Mouse (Mus musculus) hindbrain, embryonic 14.5 days (tissue): ENCODE results near the gene Xpnpep1. TPM values are rescaled to one million over a fixed set of nuclear protein-coding genes. Genes with fewer than 3 reads are reported as not detected.

Source experiments
- ATAC-seq: fragments of 200-750 bp; cut with Nextera tagmentation; 2 replicates; pipeline ENCODE4 v1.8.0; 2017; ENCODE audit warnings: moderate number of reproducible peaks, mild to moderate bottlenecking, moderate TSS enrichment, moderate library complexity; ENCODE audit not compliant: low FRiP score
- DNase-seq: peaks from one replicate; pipeline ENCODE4 v3.0.0-alpha.2; 2015; ENCODE audit warnings: low spot score
- H3K27ac ChIP-seq: fragments of 300-500 bp; sonication (generic); 2 replicates; pipeline ENCODE4 v1.5.1; 2014; ENCODE audit warnings: mild to moderate bottlenecking, moderate library complexity
- H3K27me3 ChIP-seq: fragments of 300-500 bp; sonication (generic); 2 replicates; pipeline ENCODE4 v1.6.1; 2014; ENCODE audit warnings: mild to moderate bottlenecking, low read length, mixed read lengths; ENCODE audit not compliant: control insufficient read depth, insufficient read depth
- H3K36me3 ChIP-seq: fragments of 300-500 bp; sonication (generic); replicated peaks from 2 replicates; pipeline ENCODE4 v1.6.1; 2014; ENCODE audit not compliant: control insufficient read depth, insufficient read depth
- H3K4me1 ChIP-seq: fragments of 300-500 bp; sonication (generic); replicated peaks from 2 replicates; pipeline ENCODE4 v1.6.1; 2014; ENCODE audit warnings: antibody characterized with exemption, low read length, mixed read lengths; ENCODE audit not compliant: control insufficient read depth, insufficient read depth
- H3K4me2 ChIP-seq: fragments of 300-500 bp; sonication (generic); replicated peaks from 2 replicates; pipeline ENCODE4 v1.6.1; 2014; ENCODE audit warnings: mild to moderate bottlenecking, moderate library complexity
- H3K4me3 ChIP-seq: fragments of 300-500 bp; sonication (generic); replicated peaks from 2 replicates; pipeline ENCODE4 v1.5.1; 2014; ENCODE audit warnings: mild to moderate bottlenecking, low read length
- H3K9ac ChIP-seq: fragments of 300-500 bp; sonication (generic); 2 replicates; pipeline ENCODE4 v1.6.1; 2014
- H3K9me3 ChIP-seq: fragments of 300-500 bp; sonication (generic); 2 replicates; pipeline ENCODE4 v1.6.1; 2016; ENCODE audit warnings: low read length; ENCODE audit not compliant: control insufficient read depth
- WGBS: fragments of 180-500 bp; shearing (Covaris S2); extraction: QIAGEN DNeasy Blood & Tissue Kit; methylation state at CpG from one replicate; pipeline ENCODE4 v1.1.7; 2014; 5-methylcytosine and 5-hydroxymethylcytosine counted together
- polyA plus RNA-seq: library from polyadenylated mRNA; unstranded; fragments of >200 nt; fragmentation: Nextera tagmentation; extraction: Ambion mirVana; gene quantifications from 2 replicates; pipeline ENCODE4 v1.2.1, GENCODE M21; 2014

The Xpnpep1 gene
- polyA plus RNA-seq, 1 experiment from 2014 or later, result 135 TPM

- under 1% methylated on average over 38 of the region's 39 CpGs for WGBS
These were observed 1.5 kb downstream of the Xpnpep1 start for GRCm38 (mm10) chr19:53038435-53038938.

GRCm38 (mm10) chr19:53037925-53038419, 2.0 kb downstream of the Xpnpep1 start:
- peak overlapping the region; percentile 80 for H3K4me3 ChIP-seq
- under 1% methylated on average over 28 of the region's 28 CpGs for WGBS
- H3K36me3 ChIP-seq, result no peaks in the 10 kb centered on the region
- H3K9ac ChIP-seq, result peak overlapping the region; percentile 94
- no peaks in the 10 kb centered on the region for H3K9me3 ChIP-seq
- peak overlapping the region; percentile 80 for H3K4me2 ChIP-seq
- no peaks in the 10 kb centered on the region for H3K27me3 ChIP-seq
- DNase-seq (no peak), ATAC-seq (no peak)
- H3K4me1 ChIP-seq, result peaks cover 12% of the 10 kb centered on the region
- peak overlapping the region; percentile 87 for H3K27ac ChIP-seq

More at GRCm38 (mm10) chr19:53038435-53038938, 1.5 kb downstream of the Xpnpep1 start:
- Histone ChIP-seq H3K9ac (peak overlapping the region; percentile 94), H3K36me3 (no peaks in the 10 kb centered on the region), H3K4me2 (peak overlapping the region; percentile 80), H3K27me3 (no peaks in the 10 kb centered on the region), H3K27ac (peak overlapping the region; percentile 87), H3K4me3 (peak overlapping the region; percentile 80), H3K4me1 (peaks cover 12% of the 10 kb centered on the region), H3K9me3 (no peaks in the 10 kb centered on the region)
- ATAC-seq (peak; percentile 99), DNase-seq (peak; percentile 98)

- H3K4me1 ChIP-seq, result peaks cover 12% of the 10 kb centered on the region
- no peak overlapping the region for H3K27ac ChIP-seq
- no peak overlapping the region for H3K9ac ChIP-seq
- DNase-seq (no peak), ATAC-seq (no peak)
- H3K4me3 ChIP-seq, result no peak overlapping the region
- peaks cover 11% of the 10 kb centered on the region; the same call in 1 of the 2 replicates for H3K36me3 ChIP-seq
- H3K4me2 ChIP-seq, result no peak overlapping the region
- 92% methylated on average over 10 of the region's 10 CpGs for WGBS
- H3K27me3 ChIP-seq, result no peaks in the 10 kb centered on the region
- no peaks in the 10 kb centered on the region for H3K9me3 ChIP-seq
These were observed 6.7 kb downstream of the Xpnpep1 start for GRCm38 (mm10) chr19:53033159-53033943.

GRCm38 (mm10) chr19:53032647-53033046, 7.4 kb downstream of the Xpnpep1 start:
- H3K4me1 ChIP-seq, result peaks cover 9% of the 10 kb centered on the region

GRCm38 (mm10) chr19:53031957-53032371, 8.1 kb downstream of the Xpnpep1 start:
- DNase-seq, result no peak
- Histone ChIP-seq H3K4me2 (no peak overlapping the region), H3K27me3 (no peaks in the 10 kb centered on the region), H3K27ac (no peak overlapping the region), H3K9me3 (no peaks in the 10 kb centered on the region), H3K4me1 (peaks cover 3% of the 10 kb centered on the region; the same call in 1 of the 2 replicates), H3K9ac (no peak overlapping the region), H3K4me3 (no peak overlapping the region), H3K36me3 (peaks cover 15% of the 10 kb centered on the region; the same call in 1 of the 2 replicates)
- no peak for ATAC-seq
- WGBS, result 82% methylated on average over 8 of the region's 8 CpGs

More at GRCm38 (mm10) chr19:53032647-53033046, 7.4 kb downstream of the Xpnpep1 start:
- Histone ChIP-seq H3K4me2 (no peak overlapping the region), H3K36me3 (peaks cover 15% of the 10 kb centered on the region; the same call in 1 of the 2 replicates), H3K27ac (no peak overlapping the region), H3K9ac (no peak overlapping the region), H3K4me3 (no peak overlapping the region), H3K27me3 (no peaks in the 10 kb centered on the region), H3K9me3 (no peaks in the 10 kb centered on the region)
- 89% methylated on average over 3 of the region's 3 CpGs for WGBS
- DNase-seq, result no peak
- no peak for ATAC-seq

- whole genome bisulfite sequencing, result 98% methylated on average over 6 of the region's 6 CpGs
- no peak for ATAC-seq
- Histone ChIP-seq H3K9ac (no peak overlapping the region), H3K4me2 (no peak overlapping the region), H3K27me3 (no peaks in the 10 kb centered on the region), H3K9me3 (no peaks in the 10 kb centered on the region), H3K4me3 (no peak overlapping the region), H3K36me3 (peaks cover 16% of the 10 kb centered on the region), H3K4me1 (no peaks in the 10 kb centered on the region), H3K27ac (no peak overlapping the region)
- no peak for DNase-seq
These were observed 9.7 kb downstream of the Xpnpep1 start for GRCm38 (mm10) chr19:53030279-53030678.

GRCm38 (mm10) chr19:53029686-53030085, 10.3 kb downstream of the Xpnpep1 start:
- DNase-seq (no peak), ATAC-seq (no peak)
- WGBS, result 92% methylated on average over 5 of the region's 5 CpGs
- no peaks in the 10 kb centered on the region for H3K4me1 ChIP-seq
- no peak overlapping the region for H3K4me3 ChIP-seq
- no peak overlapping the region for H3K4me2 ChIP-seq
- H3K36me3 ChIP-seq, result peaks cover 22% of the 10 kb centered on the region
- no peak overlapping the region for H3K9ac ChIP-seq
- no peaks in the 10 kb centered on the region for H3K27me3 ChIP-seq
- no peaks in the 10 kb centered on the region for H3K9me3 ChIP-seq
- H3K27ac ChIP-seq, result no peak overlapping the region

- Histone ChIP-seq H3K4me2 (no peak overlapping the region), H3K4me1 (no peaks in the 10 kb centered on the region), H3K9me3 (no peaks in the 10 kb centered on the region), H3K27me3 (no peaks in the 10 kb centered on the region), H3K36me3 (peaks cover 28% of the 10 kb centered on the region), H3K4me3 (no peak overlapping the region), H3K9ac (no peak overlapping the region), H3K27ac (no peak overlapping the region)
- ATAC-seq, result no peak
- no peak for DNase-seq
- WGBS, result 87% methylated on average over 7 of the region's 7 CpGs
These were observed 11.0 kb downstream of the Xpnpep1 start for GRCm38 (mm10) chr19:53029045-53029444.

GRCm38 (mm10) chr19:53028216-53028615, 11.8 kb downstream of the Xpnpep1 start:
- H3K4me1 ChIP-seq, result no peaks in the 10 kb centered on the region
- H3K4me3 ChIP-seq, result no peak overlapping the region
- H3K27ac ChIP-seq, result no peak overlapping the region
- no peaks in the 10 kb centered on the region for H3K9me3 ChIP-seq
- no peak for DNase-seq
- H3K36me3 ChIP-seq, result peaks cover 34% of the 10 kb centered on the region
- WGBS, result 93% methylated on average over 12 of the region's 12 CpGs
- no peaks in the 10 kb centered on the region for H3K27me3 ChIP-seq
- no peak overlapping the region for H3K9ac ChIP-seq
- H3K4me2 ChIP-seq, result no peak overlapping the region
- ATAC-seq, result no peak
